Mouse (Mus musculus) kidney, embryonic 16.5 days (tissue): ENCODE results near the gene Arrdc5. TPM values are rescaled to one million over a fixed set of nuclear protein-coding genes. Genes with fewer than 3 reads are reported as not detected.

Source experiments
- ATAC-seq: fragments of 200-750 bp; cut with Nextera tagmentation; 2 replicates; pipeline ENCODE4 v1.8.0; 2017; ENCODE audit warnings: moderate TSS enrichment; ENCODE audit not compliant: low FRiP score, low TSS enrichment
- H3K27ac ChIP-seq: fragments of 300-500 bp; sonication (generic); 2 replicates; pipeline ENCODE4 v1.5.1; 2014; ENCODE audit warnings: low read length
- H3K27me3 ChIP-seq: fragments of 300-500 bp; sonication (generic); 2 replicates; pipeline ENCODE4 v1.6.1; 2014; ENCODE audit warnings: low read length, control low read depth, mixed read lengths; ENCODE audit not compliant: insufficient read depth
- H3K36me3 ChIP-seq: fragments of 300-500 bp; sonication (generic); 2 replicates; pipeline ENCODE4 v1.6.1; 2014; ENCODE audit warnings: low read length, control low read depth, mixed read lengths; ENCODE audit not compliant: insufficient read depth
- H3K4me1 ChIP-seq: fragments of 300-500 bp; sonication (generic); 2 replicates; pipeline ENCODE4 v1.6.1; 2014; ENCODE audit warnings: low read length, control low read depth, mixed read lengths; ENCODE audit not compliant: insufficient read depth
- H3K4me2 ChIP-seq: fragments of 300-500 bp; sonication (generic); replicated peaks from 2 replicates; pipeline ENCODE4 v1.6.1; 2014; ENCODE audit warnings: low read depth, low read length
- H3K4me3 ChIP-seq: fragments of 300-500 bp; sonication (generic); 2 replicates; pipeline ENCODE4 v1.5.1; 2014; ENCODE audit warnings: mild to moderate bottlenecking, low read length
- H3K9ac ChIP-seq: fragments of 300-500 bp; sonication (generic); replicated peaks from 2 replicates; pipeline ENCODE4 v1.6.1; 2014; ENCODE audit warnings: low read length
- H3K9me3 ChIP-seq: fragments of 300-500 bp; sonication (generic); 2 replicates; pipeline ENCODE4 v1.6.1; 2016; ENCODE audit warnings: low read length, control low read depth
- WGBS: fragments of 180-500 bp; shearing (Covaris S2); extraction: QIAGEN DNeasy Blood & Tissue Kit; methylation state at CpG from one replicate; pipeline ENCODE4 v1.1.7; 2014; 5-methylcytosine and 5-hydroxymethylcytosine counted together
- polyA plus RNA-seq: library from polyadenylated mRNA; unstranded; fragments of >200 nt; fragmentation: Nextera tagmentation; extraction: Ambion mirVana; gene quantifications from 2 replicates; pipeline ENCODE4 v1.2.1, GENCODE M21; 2015

Gene Arrdc5
- polyA plus RNA-seq, 1 experiment from 2014 or later = not detected

DNA sequence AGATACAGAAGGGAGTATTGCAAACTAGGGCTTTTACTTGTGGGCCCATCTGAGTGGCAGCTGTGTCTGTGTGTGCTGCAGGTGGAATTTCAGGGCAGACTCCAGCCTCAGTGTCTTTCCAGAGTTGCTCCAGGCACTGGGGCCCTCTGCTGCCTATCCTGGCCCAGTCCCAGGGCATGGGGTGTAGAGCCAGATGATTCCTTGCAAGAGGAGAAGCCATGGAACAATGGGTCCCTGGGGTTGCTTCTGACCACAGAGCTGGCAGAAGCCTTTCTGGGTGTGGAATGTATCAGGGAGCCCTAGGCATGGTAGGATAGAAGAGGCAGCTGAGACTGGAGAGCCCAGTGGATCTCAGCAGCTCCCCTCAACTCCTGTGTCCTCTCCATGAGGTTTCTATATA lies 31.2 kb upstream of the Arrdc5 start:
- Histone ChIP-seq H3K4me2 (no peak overlapping the region), H3K9me3 (no peaks in the 10 kb centered on the region), H3K27ac (no peak overlapping the region), H3K9ac (no peak overlapping the region), H3K27me3 (no peaks in the 10 kb centered on the region), H3K4me3 (no peak overlapping the region), H3K4me1 (peaks cover 23% of the 10 kb centered on the region), H3K36me3 (no peaks in the 10 kb centered on the region)
- no peak for ATAC-seq

DNA sequence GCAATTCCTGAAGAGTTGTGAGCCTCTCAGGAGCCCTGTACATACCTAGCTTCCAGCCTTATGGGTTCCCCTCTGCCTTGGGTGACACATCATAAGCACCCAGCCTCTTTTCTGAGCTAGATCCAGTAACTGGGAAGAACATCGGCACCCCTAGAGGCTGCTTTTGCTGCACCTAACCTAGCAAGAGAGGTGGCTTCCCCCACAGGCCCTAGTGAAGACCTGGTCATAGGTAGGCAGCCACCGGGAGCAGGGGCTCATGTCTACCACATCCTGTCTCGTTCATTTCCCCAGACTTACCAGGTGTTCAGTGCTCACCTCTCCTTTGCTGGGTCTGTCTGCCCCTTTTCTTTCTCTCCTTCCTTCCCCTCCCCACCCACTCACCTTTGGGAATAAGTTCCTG lies 30.3 kb upstream of the Arrdc5 start:
- 62% methylated on average over 3 of the region's 3 CpGs for WGBS
- Histone ChIP-seq H3K27me3 (no peaks in the 10 kb centered on the region), H3K36me3 (no peaks in the 10 kb centered on the region), H3K27ac (no peak overlapping the region), H3K9me3 (no peaks in the 10 kb centered on the region), H3K9ac (no peak overlapping the region), H3K4me2 (no peak overlapping the region), H3K4me3 (no peak overlapping the region), H3K4me1 (peaks cover 19% of the 10 kb centered on the region)
- ATAC-seq = no peak

DNA sequence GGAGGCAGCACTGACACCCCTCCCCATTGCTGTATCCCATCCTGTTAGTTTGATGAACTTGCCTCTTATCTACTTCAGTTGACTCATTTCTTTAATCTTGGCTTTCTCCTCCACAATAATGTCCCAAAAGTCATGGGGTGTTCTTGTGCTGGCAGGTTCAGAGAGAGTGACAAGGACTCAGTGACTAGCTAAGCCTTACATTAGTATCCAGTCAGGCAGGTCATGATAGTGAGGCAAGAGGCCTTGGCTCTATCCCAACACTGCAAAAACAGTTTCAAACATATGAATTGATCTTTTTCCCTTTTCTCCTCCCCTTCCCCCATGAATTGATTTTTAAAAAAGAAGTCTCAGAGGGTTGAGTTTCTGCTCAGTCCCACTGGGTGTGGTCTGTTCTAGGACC lies 29.2 kb upstream of the Arrdc5 start:
- H3K4me1 ChIP-seq = peaks cover 24% of the 10 kb centered on the region
- H3K36me3 ChIP-seq = no peaks in the 10 kb centered on the region
- no peak overlapping the region for H3K4me3 ChIP-seq
- H3K9ac ChIP-seq = no peak overlapping the region
- no peak for ATAC-seq
- no peaks in the 10 kb centered on the region for H3K9me3 ChIP-seq
- no peak overlapping the region for H3K4me2 ChIP-seq
- no peak overlapping the region for H3K27ac ChIP-seq
- H3K27me3 ChIP-seq = no peaks in the 10 kb centered on the region

DNA sequence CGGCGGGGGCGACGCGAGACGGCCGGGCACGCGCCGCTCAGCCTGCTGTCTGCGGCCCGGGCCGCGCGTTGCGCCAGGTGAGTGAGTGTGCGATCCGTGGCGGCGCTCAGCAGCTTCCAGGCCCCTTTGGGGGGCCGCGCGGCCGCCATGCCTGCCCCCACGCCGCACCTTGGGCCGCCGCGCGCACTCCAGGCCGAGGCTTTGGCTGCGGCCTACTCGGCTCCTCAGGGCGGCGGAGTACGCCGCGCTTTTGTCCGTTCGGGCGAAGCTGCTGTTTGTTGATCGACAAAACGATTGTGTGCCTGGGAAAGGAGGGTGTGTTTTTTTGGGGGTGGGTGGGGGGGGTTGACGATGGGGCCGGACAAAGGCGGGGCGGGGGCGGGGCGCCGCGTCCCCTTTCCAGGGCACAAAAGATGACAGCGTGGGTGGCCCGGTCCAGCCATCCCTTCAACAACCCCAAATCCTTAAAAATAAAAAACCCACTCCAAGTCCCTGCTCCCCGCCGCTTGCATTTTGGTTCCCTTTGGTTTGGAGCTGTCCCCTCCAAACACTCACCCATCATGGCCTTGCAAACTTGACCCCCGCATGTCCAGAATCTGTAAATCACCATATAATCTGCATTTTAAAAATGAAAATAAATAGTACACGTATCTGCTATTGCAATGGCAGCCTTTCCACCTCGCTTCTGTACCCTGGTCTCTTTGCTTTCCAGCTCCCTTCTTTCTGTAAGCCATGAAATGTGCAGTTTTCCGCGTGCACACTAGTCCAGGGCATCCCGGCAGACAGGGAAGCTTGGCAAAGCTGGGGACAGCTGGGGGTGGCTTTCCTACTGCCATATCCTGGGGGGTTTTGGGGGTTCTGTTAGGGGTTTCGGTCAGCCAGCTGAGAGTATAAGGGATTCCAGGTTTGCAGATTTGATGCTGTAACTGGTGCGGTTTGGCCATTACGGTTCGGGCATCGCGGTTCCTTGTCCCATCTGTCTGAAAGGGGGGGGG lies 26.4 kb upstream of the Arrdc5 start:
- peak overlapping the region; percentile 87 for H3K27ac ChIP-seq
- H3K27me3 ChIP-seq = no peaks in the 10 kb centered on the region
- H3K9ac ChIP-seq = peak overlapping the region; percentile 85
- H3K4me2 ChIP-seq = peak overlapping the region; percentile 96
- WGBS = 2% methylated on average over 51 of the region's 67 CpGs
- H3K36me3 ChIP-seq = peaks cover 13% of the 10 kb centered on the region
- peak overlapping the region; percentile 68 for H3K4me3 ChIP-seq
- peaks cover 24% of the 10 kb centered on the region for H3K4me1 ChIP-seq
- peak; percentile 41 for ATAC-seq
- H3K9me3 ChIP-seq = no peaks in the 10 kb centered on the region

DNA sequence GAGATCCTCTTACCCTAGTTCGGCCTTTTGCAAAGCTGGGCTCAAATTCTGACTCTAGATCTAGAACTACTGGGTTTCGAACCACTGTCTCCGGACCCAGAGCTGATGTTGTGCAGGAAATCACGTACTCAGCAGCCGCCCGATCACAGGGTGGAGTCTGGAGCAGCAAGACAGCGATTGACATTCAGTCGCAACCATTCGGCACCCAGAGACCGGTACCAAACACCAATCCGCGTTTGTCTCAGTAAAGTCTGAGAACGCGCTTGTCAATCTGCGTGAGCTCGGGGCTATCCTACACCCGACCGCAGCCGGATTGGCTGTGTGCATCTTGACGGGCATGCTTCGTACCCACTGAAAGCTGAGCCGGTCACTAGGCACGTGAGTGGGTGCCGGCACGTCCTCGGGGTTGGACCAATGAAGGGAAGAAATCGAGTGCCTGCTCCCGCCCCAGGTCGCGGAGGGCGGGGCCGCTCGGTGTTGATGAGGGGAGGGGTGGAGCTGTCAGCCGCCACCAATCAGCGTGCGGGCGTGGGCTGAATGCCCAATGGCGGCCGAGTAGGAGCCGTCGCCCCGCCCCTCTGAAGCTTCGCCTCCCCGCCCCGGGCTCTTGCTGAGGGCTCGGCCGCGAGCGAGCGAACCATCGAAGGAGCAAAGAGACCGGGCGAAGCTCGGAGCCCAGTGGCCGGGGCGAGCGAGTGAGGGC lies 25.5 kb upstream of the Arrdc5 start, which contains the start of gene Kdm4b:
TSS of gene Kdm4b (plus strand) at position 613 of the 703 bp plus-strand sequence.
- H3K27me3 ChIP-seq = no peaks in the 10 kb centered on the region
- ATAC-seq = peak; percentile 100
- H3K36me3 ChIP-seq = peaks cover 19% of the 10 kb centered on the region
- H3K9ac ChIP-seq = peak within 1 kb of the TSS; percentile 85
- peak within 1 kb of the TSS; percentile 68 for H3K4me3 ChIP-seq
- peaks cover 24% of the 10 kb centered on the region for H3K4me1 ChIP-seq
- H3K4me2 ChIP-seq = peak within 1 kb of the TSS; percentile 96
- WGBS = under 1% methylated on average over 54 of the region's 57 CpGs
- peak within 1 kb of the TSS; percentile 87 for H3K27ac ChIP-seq
- H3K9me3 ChIP-seq = no peaks in the 10 kb centered on the region

DNA sequence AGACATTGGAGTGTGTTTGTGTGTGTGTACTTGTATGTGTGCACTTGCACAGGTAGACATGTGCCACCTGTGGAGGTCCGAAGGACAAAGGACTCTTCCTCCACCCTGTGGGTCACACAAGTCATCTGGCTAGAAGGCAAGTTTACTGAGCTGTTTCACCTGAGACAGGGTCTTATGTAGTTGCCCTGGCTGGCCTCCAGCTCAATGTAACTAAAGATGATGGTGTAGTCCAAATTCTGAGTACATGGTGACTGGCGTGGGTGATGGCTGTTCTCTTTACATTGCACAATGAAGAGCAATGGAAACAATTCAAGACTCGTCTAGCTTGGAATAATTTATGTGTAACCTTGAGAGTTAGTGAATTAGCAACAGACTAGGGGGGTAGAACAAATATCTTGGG lies 24.3 kb upstream of the Arrdc5 start:
- no peak overlapping the region for H3K9ac ChIP-seq
- no peak overlapping the region for H3K4me2 ChIP-seq
- H3K27ac ChIP-seq = no peak overlapping the region
- peaks cover 24% of the 10 kb centered on the region for H3K4me1 ChIP-seq
- H3K9me3 ChIP-seq = no peaks in the 10 kb centered on the region
- no peaks in the 10 kb centered on the region for H3K27me3 ChIP-seq
- H3K4me3 ChIP-seq = no peak overlapping the region
- peaks cover 31% of the 10 kb centered on the region for H3K36me3 ChIP-seq
- 45% methylated on average over 3 of the region's 3 CpGs for WGBS
- no peak for ATAC-seq

DNA sequence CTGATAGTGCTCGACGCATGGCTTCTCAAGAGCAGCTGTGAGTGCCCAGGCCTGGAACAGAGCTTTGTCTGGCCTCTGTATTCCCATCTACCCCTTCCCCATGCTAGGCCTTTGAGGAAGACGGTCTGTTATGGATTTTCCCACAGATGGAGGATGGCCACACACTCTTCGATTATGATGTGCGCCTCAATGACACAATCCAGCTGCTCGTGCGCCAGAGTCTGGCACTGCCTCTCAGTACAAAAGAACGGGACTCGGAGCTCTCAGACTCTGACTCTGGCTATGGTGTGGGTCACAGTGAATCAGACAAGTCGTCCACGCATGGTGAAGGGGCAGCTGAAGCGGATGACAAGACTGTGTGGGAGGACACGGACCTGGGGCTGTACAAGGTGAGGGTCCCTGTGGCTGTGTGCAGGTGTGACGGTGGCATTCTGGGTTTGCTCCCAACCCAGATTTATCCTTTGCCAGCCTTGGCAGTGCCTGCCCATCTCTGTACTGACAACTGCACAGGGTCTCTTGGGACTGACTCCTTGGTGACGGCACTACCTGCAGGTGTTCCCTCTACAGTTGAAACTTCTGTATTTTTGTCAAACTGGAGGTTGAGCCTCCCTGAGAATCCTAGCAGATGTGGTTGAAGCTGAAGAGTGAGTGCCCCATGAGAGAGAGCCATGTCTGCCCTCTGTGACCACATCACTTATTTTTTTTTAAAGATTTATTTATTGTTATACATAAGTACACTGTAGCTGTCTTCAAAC lies 9.3 kb upstream of the Arrdc5 start:
- Histone ChIP-seq H3K9me3 (no peaks in the 10 kb centered on the region), H3K4me1 (peaks cover 46% of the 10 kb centered on the region), H3K36me3 (peaks cover 76% of the 10 kb centered on the region), H3K27me3 (no peaks in the 10 kb centered on the region), H3K9ac (no peak overlapping the region), H3K27ac (peak overlapping the region; percentile 87), H3K4me3 (no peak overlapping the region), H3K4me2 (no peak overlapping the region)
- ATAC-seq = no peak
- 75% methylated on average over 15 of the region's 15 CpGs for WGBS

DNA sequence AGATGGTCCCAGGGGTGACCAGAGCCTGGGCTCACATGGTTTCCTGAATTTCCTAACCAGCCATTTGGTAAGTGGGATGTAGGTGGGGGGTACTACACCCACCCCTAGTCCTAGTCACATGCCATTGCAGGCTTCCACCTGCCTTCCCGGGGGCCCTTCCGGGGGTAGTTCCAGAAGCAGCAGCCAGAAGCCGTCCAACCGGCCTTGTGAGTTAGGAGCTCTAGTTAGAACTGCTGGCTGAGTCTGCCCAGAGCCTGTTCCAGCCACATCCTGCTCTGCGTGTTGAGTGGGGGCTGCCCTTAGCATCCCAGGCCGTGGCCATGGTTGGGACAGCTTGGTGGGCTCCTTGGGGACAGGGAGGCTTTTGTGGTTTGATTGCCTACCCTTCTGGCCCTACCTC lies 8.0 kb upstream of the Arrdc5 start:
- Histone ChIP-seq H3K36me3 (peaks cover 64% of the 10 kb centered on the region), H3K4me3 (0 out of 2 replicates have a peak overlapping the region, but pooled peaks have one; percentile 2), H3K9ac (peak overlapping the region; percentile 41), H3K4me1 (peaks cover 46% of the 10 kb centered on the region), H3K4me2 (peak overlapping the region; percentile 5; the same call in 1 of the 2 replicates), H3K27ac (peak overlapping the region; percentile 87), H3K27me3 (no peaks in the 10 kb centered on the region), H3K9me3 (no peaks in the 10 kb centered on the region)
- WGBS = 44% methylated on average over 6 of the region's 6 CpGs
- ATAC-seq = peak; percentile 36

DNA sequence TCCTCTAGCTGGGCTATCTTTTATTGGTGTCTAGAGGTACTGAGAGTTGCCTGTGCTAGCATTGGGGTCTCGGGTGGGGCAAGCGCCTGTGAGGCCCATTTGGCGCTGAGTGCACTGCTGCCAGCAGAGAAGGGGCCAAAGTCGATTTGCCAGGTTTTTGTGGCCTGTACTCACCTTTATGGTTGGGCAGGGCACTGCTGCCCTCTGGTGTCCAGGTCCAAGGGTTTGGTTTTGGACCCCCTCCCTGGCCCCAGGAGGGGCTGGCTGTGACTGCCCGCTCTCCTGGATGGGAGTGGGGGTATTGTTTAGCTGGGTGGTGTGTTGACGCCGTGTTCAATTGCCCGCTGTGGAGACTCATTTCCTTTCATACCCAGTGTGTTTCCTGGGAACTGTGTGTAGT lies 5.7 kb upstream of the Arrdc5 start:
- peak overlapping the region; percentile 87; the same call in 1 of the 2 replicates for H3K27ac ChIP-seq
- H3K4me3 ChIP-seq = peak overlapping the region; percentile 74
- ATAC-seq = no peak
- peaks cover 44% of the 10 kb centered on the region for H3K36me3 ChIP-seq
- H3K9me3 ChIP-seq = no peaks in the 10 kb centered on the region
- WGBS = 45% methylated on average over 8 of the region's 8 CpGs
- H3K4me1 ChIP-seq = peaks cover 53% of the 10 kb centered on the region
- H3K27me3 ChIP-seq = no peaks in the 10 kb centered on the region
- peak overlapping the region; percentile 98 for H3K4me2 ChIP-seq
- H3K9ac ChIP-seq = peak overlapping the region; percentile 78
